Mouse (Mus musculus) bone marrow, adult 2 months (tissue): ENCODE data around the gene Unkl.

Experiments
- CTCF ChIP-seq: fragments of 200-500 bp; IDR thresholded peaks from 2 replicates; pipeline ENCODE4 v1.5.1; 2011; ENCODE audit warnings: low read length, control low read depth; ENCODE audit not compliant: control insufficient read depth, insufficient read depth
- POLR2A ChIP-seq: fragments of 200-500 bp; IDR thresholded peaks from 2 replicates; pipeline ENCODE4 v1.6.1; 2011; ENCODE audit warnings: low read depth, mild to moderate bottlenecking, control low read depth, low read length, borderline replicate concordance; ENCODE audit not compliant: control insufficient read depth

DNA sequence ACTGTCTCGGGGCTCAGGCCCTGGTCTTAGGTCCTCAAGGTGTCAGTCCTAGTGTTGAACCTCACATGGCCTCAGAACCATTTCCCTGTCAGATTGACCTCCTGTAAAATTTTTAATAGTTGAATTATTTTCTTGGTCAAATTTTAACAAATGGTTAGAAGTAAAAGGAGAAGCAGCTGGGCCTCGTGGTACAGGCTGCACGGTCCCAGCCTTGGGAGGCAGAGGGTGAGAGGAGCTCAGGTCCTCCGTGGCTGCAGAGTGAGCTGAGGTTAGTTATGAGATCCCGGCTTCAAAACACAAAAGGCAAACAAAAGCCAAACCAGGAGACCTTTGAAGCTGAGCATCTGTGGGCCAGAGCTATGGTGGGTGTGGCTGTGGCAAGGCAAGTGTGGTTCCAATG lies 39.8 kb downstream of the Unkl start:
- TF ChIP-seq POLR2A (no peak), CTCF (no peak)
